Mouse (Mus musculus): Measurements from ENCODE around the gene Ociad2. TPM values are rescaled to one million over a fixed set of nuclear protein-coding genes. Genes with fewer than 3 reads are reported as not detected.
A peak's percentile ranks its signal among the peaks of the same experiment; 100 is the strongest.

Gene Ociad2
- total RNA-seq, 2 experiments from 2014 or later = 27.1 to 29.5 TPM

DNA sequence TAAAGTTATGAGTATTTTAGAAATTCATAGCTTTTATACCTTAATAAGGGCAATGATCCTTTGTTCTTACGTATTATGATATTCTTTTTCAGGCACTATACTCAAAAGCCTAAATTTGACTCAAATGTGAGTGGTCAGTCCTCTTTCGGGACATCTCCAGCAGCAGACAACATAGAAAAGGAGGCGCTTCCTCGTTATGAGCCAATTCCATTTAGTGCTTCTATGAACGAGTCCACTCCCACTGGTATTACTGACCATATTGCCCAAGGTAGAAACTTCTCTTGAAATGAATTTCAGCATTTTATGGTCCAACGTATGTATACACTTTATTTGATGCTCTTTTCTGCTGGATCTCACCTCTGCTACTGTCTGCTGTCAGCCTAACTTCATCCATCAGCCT is 34.3 kb downstream of the Ociad2 start:
- no peak for DNase-seq

GRCm38 (mm10) chr5:73304507-73304906 is 36.3 kb downstream of the Ociad2 start:
- DNase-seq = no peak

DNA sequence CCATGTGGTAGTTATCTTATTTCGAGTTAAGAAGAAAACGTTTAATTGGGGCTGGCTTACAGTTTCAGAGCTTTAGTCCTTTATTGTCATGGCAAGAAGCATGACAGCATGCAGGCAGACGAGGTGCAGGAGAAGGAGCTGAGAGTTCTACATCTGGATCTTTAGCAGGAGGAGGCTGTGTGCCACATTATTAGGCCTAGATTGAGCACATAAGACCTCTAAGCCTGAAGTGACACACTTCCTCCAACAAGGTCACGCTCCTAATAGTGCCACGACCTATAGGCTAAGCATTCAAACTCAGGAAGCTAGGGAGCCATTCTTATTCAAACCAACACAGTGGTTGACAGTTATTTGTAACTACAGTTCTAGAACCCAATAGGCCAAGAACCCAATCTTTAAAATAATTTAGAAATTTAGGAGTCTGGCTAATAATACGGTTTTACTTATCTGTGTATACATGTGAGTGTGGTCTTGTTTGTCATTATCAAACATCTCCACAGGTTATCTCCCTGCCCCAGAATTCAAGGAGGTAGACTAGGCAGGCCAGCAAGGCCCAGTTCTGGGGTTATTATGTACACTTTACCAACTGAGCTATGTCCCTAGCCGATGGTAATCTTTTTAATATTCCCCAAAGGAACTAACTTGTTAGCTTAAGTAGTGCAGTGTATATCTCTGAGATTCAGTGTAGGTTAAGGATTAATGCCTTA is 39.1 kb downstream of the Ociad2 start:
- no peak for DNase-seq

DNA sequence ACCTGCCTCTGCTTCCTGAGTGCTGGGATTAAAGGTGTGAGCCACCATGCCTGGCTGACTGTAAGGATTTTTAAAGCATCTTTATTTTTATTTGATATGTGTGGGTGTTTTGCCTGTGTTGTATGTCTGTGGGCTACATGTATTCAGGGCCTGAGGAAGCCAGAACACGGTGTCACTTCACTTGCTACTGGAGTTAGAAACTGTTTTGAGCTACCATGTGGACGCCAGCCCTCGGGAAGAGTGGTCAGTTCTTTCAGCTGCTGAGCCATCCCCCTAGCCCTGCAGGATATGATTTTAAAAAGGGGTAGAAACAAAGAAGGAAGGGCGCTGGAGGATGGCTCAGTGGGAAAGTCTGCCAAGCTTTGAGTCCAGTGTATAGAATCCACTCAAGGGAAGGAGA is 44.9 kb downstream of the Ociad2 start:
- no peak for DNase-seq

GRCm38 (mm10) chr5:73295016-73295415 is 45.8 kb downstream of the Ociad2 start:
- DNase-seq = no peak

- no peak for DNase-seq
Observed at GRCm38 (mm10) chr5:73293458-73293827, 47.4 kb downstream of the Ociad2 start.

- DNase-seq = peak; percentile 95
Observed at GRCm38 (mm10) chr5:73292502-73293457, 48.0 kb downstream of the Ociad2 start, which contains the start of gene Ociad1. Ociad1 (plus strand) TSS chr5:73292784.

- no peak for DNase-seq
Observed at GRCm38 (mm10) chr5:73289900-73290299, 50.9 kb downstream of the Ociad2 start.

DNA sequence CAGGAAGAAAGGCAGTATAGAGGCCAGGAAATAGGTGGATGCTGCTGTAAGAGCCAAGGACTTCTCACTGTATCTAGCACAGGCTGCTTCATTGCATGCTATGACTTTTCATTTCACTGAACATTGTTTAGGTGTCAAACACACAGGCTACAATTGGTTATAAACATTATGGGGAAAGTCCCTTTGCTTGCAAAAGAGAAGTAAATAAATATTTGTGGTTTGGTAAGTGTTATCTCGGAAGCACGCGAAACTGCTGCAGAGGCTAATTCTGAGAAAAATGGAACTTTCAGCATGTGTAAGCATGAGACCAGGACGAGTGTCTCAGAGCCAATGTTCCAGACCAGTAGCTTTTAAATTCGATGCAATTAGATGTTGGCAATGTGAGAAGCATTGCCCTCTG is 54.2 kb downstream of the Ociad2 start:
- DNase-seq = no peak

- no peak for DNase-seq
Observed at GRCm38 (mm10) chr5:73285470-73285978, 55.3 kb downstream of the Ociad2 start.

- DNase-seq = no peak
Observed at GRCm38 (mm10) chr5:73284046-73284445, 56.8 kb downstream of the Ociad2 start.

- DNase-seq = no peak
Observed at GRCm38 (mm10) chr5:73280567-73280850, 60.3 kb downstream of the Ociad2 start.

GRCm38 (mm10) chr5:73279732-73280566 is 60.9 kb downstream of the Ociad2 start:
- no peak for DNase-seq

DNA sequence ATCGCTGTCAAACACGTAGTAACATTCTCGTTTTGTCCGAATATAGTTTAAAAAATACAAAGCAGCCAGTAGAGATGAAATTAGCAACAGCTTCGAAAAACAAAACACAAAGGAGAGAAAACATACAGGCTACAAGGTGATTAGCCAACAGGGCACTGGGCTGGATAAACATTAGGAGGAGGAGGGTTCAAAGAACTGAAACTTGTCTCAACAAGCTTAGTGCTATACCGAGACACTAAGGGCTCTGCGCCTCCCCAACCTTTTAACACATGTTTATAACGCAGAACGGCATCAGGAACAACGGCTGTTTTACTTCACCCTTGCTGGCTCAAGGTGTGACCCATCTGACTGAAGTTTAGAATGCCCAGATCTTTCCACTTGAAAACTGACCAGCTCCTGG is 61.6 kb downstream of the Ociad2 start:
- DNase-seq = no peak

GRCm38 (mm10) chr5:73274941-73275340 is 65.9 kb downstream of the Ociad2 start:
- DNase-seq = no peak

DNA sequence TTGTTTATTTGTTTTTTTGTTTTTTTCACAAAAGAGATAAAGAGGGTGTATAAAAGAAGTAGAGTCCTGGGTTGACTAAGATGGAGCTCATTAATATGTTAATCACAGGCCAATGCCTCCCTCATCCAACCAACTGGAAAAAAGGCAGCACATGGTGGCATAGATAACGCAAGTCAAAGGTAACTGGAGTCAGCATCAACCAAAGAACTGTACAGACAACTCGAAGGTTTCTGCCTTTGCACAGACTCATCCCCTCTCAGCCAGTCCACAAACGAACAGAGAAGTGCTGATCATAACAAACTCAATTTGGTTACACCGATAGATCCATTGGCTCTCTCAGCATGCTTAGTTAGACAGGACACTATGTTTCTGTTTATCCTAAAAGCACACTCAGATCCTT is 67.7 kb downstream of the Ociad2 start:
- DNase-seq = no peak

Other genes starting within 250 kb of the Ociad2 start
- gene Fryl, start 84.4 kb downstream of the Ociad2 start, total RNA-seq (2021) = 10 to 100 TPM; 14.6 to 15.2 TPM
- gene Ociad1, start 48.2 kb downstream of the Ociad2 start, total RNA-seq (2021) = 100 to 1,000 TPM; 137 TPM
- not detected for gene Cwh43, start 65.0 kb upstream of the Ociad2 start, total RNA-seq (2021)
- 1 to 10 TPM; 8.1 to 9.0 TPM for gene Dcun1d4, start 140.0 kb upstream of the Ociad2 start, total RNA-seq (2021)